Mouse (Mus musculus) kidney, embryonic 15.5 days (tissue): Measurements from ENCODE around the gene Cpne2. TPM values are rescaled to one million over a fixed set of nuclear protein-coding genes. Genes with fewer than 3 reads are reported as not detected.

Source experiments
- ATAC-seq: fragments of 200-750 bp; cut with Nextera tagmentation; replicated peaks from 2 replicates; pipeline ENCODE4 v1.8.0; 2017; ENCODE audit warnings: moderate TSS enrichment; ENCODE audit not compliant: low FRiP score
- H3K27ac ChIP-seq: fragments of 300-500 bp; sonication (generic); 2 replicates; pipeline ENCODE4 v1.5.1; 2015; ENCODE audit warnings: mild to moderate bottlenecking, inconsistent platforms
- H3K27me3 ChIP-seq: fragments of 300-500 bp; sonication (generic); 2 replicates; pipeline ENCODE4 v1.6.1; 2015; ENCODE audit warnings: inconsistent platforms
- H3K36me3 ChIP-seq: fragments of 300-500 bp; sonication (generic); 2 replicates; pipeline ENCODE4 v1.6.1; 2015; ENCODE audit warnings: inconsistent platforms
- H3K4me1 ChIP-seq: fragments of 300-500 bp; sonication (generic); 2 replicates; pipeline ENCODE4 v1.6.1; 2015; ENCODE audit warnings: inconsistent platforms
- H3K4me2 ChIP-seq: fragments of 300-500 bp; sonication (generic); 2 replicates; pipeline ENCODE4 v1.6.1; 2015; ENCODE audit warnings: moderate library complexity, mild to moderate bottlenecking, inconsistent platforms
- H3K4me3 ChIP-seq: fragments of 300-500 bp; sonication (generic); replicated peaks from 2 replicates; pipeline ENCODE4 v1.5.1; 2015; ENCODE audit warnings: mild to moderate bottlenecking, inconsistent platforms
- H3K9ac ChIP-seq: fragments of 300-500 bp; sonication (generic); 2 replicates; pipeline ENCODE4 v1.6.1; 2015; ENCODE audit warnings: mild to moderate bottlenecking, inconsistent platforms
- H3K9me3 ChIP-seq: fragments of 300-500 bp; sonication (generic); replicated peaks from 2 replicates; pipeline ENCODE4 v1.6.1; 2016; ENCODE audit warnings: inconsistent platforms
- WGBS: fragments of 180-500 bp; shearing (Covaris S2); methylation state at CpG from one replicate; pipeline ENCODE4 v1.1.7; 2015; ENCODE audit warnings: mixed read lengths; 5-methylcytosine and 5-hydroxymethylcytosine counted together
- polyA plus RNA-seq: library from polyadenylated mRNA; unstranded; fragments of >200 nt; fragmentation: Nextera tagmentation; extraction: Ambion mirVana; gene quantifications from 2 replicates; pipeline ENCODE4 v1.2.1, GENCODE M21; 2015

Gene Cpne2
- polyA plus RNA-seq, 1 experiment from 2014 or later = 11.9 TPM

GRCm38 (mm10) chr8:94519021-94519420 is 13.8 kb upstream of the Cpne2 start:
- Histone ChIP-seq H3K9me3 (no peaks in the 10 kb centered on the region), H3K9ac (no peak overlapping the region), H3K36me3 (no peaks in the 10 kb centered on the region), H3K27me3 (no peaks in the 10 kb centered on the region), H3K4me2 (no peak overlapping the region), H3K27ac (no peak overlapping the region), H3K4me3 (no peak overlapping the region), H3K4me1 (0 out of 2 replicates have a peak, but pooled peaks cover 2% of the 10 kb centered on the region)
- WGBS = 89% methylated on average over 5 of the region's 5 CpGs
- no peak for ATAC-seq

- Histone ChIP-seq H3K27me3 (no peaks in the 10 kb centered on the region), H3K4me3 (no peak overlapping the region), H3K36me3 (no peaks in the 10 kb centered on the region), H3K9me3 (no peaks in the 10 kb centered on the region), H3K4me1 (0 out of 2 replicates have a peak, but pooled peaks cover 2% of the 10 kb centered on the region), H3K4me2 (no peak overlapping the region), H3K27ac (no peak overlapping the region), H3K9ac (no peak overlapping the region)
- no peak for ATAC-seq
- 68% methylated on average over 4 of the region's 4 CpGs for WGBS
Measured at GRCm38 (mm10) chr8:94521481-94521880, 11.3 kb upstream of the Cpne2 start.

- no peak overlapping the region for H3K4me3 ChIP-seq
- no peak overlapping the region for H3K9ac ChIP-seq
- H3K27me3 ChIP-seq = no peaks in the 10 kb centered on the region
- no peaks in the 10 kb centered on the region for H3K4me1 ChIP-seq
- 67% methylated on average over 3 of the region's 3 CpGs for WGBS
- H3K27ac ChIP-seq = no peak overlapping the region
- no peak for ATAC-seq
- no peak overlapping the region for H3K4me2 ChIP-seq
- H3K36me3 ChIP-seq = no peaks in the 10 kb centered on the region
- H3K9me3 ChIP-seq = no peaks in the 10 kb centered on the region
Measured at GRCm38 (mm10) chr8:94522482-94522881, 10.3 kb upstream of the Cpne2 start.

- 81% methylated on average over 9 of the region's 9 CpGs for WGBS
- Histone ChIP-seq H3K4me1 (no peaks in the 10 kb centered on the region), H3K4me2 (no peak overlapping the region), H3K27me3 (no peaks in the 10 kb centered on the region), H3K4me3 (no peak overlapping the region), H3K9me3 (no peaks in the 10 kb centered on the region), H3K27ac (no peak overlapping the region), H3K36me3 (no peaks in the 10 kb centered on the region), H3K9ac (no peak overlapping the region)
- no peak for ATAC-seq
Measured at GRCm38 (mm10) chr8:94524554-94524953, 8.2 kb upstream of the Cpne2 start.

DNA sequence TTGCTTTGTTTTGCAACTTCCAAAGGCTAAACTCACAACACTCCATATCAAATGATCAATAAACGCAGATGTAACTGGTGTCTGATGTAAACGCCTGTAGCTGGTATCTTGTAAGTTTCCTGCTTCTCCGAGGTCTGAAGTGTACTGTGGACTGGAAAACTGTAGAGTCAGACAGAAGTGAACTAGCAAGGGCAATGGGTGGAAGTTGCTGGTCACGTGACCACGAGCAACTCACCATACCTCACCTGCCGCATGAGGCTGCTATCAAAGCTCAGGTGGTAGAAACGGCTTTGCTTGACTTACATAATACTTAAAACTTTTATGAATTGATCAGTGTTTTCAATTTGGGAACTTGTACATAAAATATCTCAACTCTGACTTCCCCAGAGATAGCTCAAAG is 5.6 kb upstream of the Cpne2 start:
- Histone ChIP-seq H3K9me3 (no peaks in the 10 kb centered on the region), H3K4me3 (no peak overlapping the region), H3K9ac (no peak overlapping the region), H3K27me3 (peaks cover 12% of the 10 kb centered on the region), H3K36me3 (no peaks in the 10 kb centered on the region), H3K4me1 (peaks cover 5% of the 10 kb centered on the region), H3K27ac (no peak overlapping the region), H3K4me2 (no peak overlapping the region)
- ATAC-seq = no peak
- WGBS = 84% methylated on average over 7 of the region's 7 CpGs

DNA sequence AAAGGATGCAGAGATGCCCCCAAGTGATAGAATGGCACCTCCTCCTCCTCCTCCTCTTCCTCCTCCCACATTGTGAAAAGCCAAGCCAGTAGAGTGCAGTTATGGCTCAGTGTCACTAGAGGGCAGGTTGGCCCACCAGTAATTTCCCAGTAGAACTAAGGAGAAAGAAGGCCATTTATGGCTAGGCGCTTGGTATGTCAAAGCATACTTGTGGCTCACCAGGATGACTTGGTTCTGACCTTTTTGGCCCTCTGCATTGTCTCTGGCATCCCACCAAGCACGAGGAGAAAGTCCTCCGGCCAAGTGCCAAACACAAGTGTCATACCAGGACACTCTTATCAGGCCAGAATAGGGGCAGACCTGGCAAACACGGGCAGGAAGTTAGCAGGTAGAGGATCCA is 4.5 kb upstream of the Cpne2 start:
- Histone ChIP-seq H3K9ac (no peak overlapping the region), H3K27me3 (peaks cover 20% of the 10 kb centered on the region), H3K4me3 (no peak overlapping the region), H3K4me2 (no peak overlapping the region), H3K9me3 (no peaks in the 10 kb centered on the region), H3K27ac (no peak overlapping the region), H3K4me1 (peaks cover 14% of the 10 kb centered on the region), H3K36me3 (no peaks in the 10 kb centered on the region)
- ATAC-seq = no peak
- WGBS = 52% methylated on average over 4 of the region's 4 CpGs

DNA sequence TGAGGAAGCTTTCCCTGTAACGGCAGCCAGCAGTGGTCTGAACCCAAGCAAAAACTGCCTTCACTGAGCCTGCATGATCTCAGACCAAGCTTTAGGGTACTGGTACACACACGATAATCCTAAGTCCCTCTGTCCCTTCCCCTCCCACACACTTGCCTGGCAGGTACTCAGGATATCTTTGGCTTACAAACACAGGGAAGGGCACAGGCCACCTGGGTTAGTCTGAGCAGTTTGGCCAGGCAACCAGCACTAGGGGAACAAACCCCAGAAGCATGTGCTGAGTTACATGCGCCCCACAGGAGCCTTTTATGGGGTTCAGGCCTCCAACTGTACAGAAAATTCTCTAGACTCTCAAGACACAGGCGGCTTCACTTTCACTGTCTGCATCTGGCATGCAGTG is 2.9 kb upstream of the Cpne2 start:
- ATAC-seq = no peak
- H3K9me3 ChIP-seq = no peaks in the 10 kb centered on the region
- WGBS = 67% methylated on average over 4 of the region's 4 CpGs
- H3K27ac ChIP-seq = no peak overlapping the region
- no peaks in the 10 kb centered on the region for H3K36me3 ChIP-seq
- peaks cover 30% of the 10 kb centered on the region for H3K4me1 ChIP-seq
- no peak overlapping the region for H3K4me3 ChIP-seq
- no peak overlapping the region for H3K9ac ChIP-seq
- peaks cover 34% of the 10 kb centered on the region for H3K27me3 ChIP-seq
- H3K4me2 ChIP-seq = no peak overlapping the region

- Histone ChIP-seq H3K9ac (no peak overlapping the region), H3K4me1 (peaks cover 32% of the 10 kb centered on the region), H3K27ac (no peak overlapping the region), H3K36me3 (no peaks in the 10 kb centered on the region), H3K4me2 (no peak overlapping the region), H3K9me3 (no peaks in the 10 kb centered on the region), H3K27me3 (peaks cover 38% of the 10 kb centered on the region), H3K4me3 (no peak overlapping the region)
- WGBS = 87% methylated on average over 4 of the region's 4 CpGs
- ATAC-seq = no peak
Measured at GRCm38 (mm10) chr8:94530643-94531042, 2.1 kb upstream of the Cpne2 start.

GRCm38 (mm10) chr8:94532000-94532399 is 790 bp upstream of the Cpne2 start:
- ATAC-seq = no peak
- no peaks in the 10 kb centered on the region for H3K36me3 ChIP-seq
- no peak overlapping the region for H3K9ac ChIP-seq
- H3K4me2 ChIP-seq = peak overlapping the region; percentile 99
- no peaks in the 10 kb centered on the region for H3K9me3 ChIP-seq
- 3% methylated on average over 8 of the region's 8 CpGs for WGBS
- H3K27me3 ChIP-seq = peaks cover 42% of the 10 kb centered on the region
- H3K4me3 ChIP-seq = peak overlapping the region; percentile 78
- no peak overlapping the region for H3K27ac ChIP-seq
- peaks cover 35% of the 10 kb centered on the region for H3K4me1 ChIP-seq

DNA sequence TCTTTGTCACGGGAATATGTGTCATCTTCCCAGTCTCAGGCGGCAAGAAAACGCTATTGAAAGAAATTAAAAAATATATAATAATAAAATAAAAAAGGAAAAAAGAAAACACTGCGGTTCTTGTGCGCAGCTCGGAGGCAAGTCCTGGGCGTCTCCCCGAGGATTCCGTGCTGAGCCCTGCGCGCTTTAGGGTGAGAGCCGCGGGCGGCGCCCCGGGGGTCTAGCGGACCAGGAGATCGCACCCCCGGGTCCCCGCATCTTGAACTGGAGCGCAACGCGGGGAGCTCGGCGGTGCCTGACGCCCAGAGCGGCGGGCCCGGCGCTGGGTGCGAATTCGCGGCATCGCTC is 291 bp upstream of the Cpne2 start:
- Histone ChIP-seq H3K9me3 (no peaks in the 10 kb centered on the region), H3K4me1 (peaks cover 35% of the 10 kb centered on the region), H3K4me3 (peak overlapping the region; percentile 78), H3K9ac (peak overlapping the region; percentile 68), H3K36me3 (no peaks in the 10 kb centered on the region), H3K27ac (no peak overlapping the region), H3K27me3 (peaks cover 42% of the 10 kb centered on the region), H3K4me2 (peak overlapping the region; percentile 99)
- WGBS = under 1% methylated on average over 34 of the region's 34 CpGs
- no peak; the same call in 1 of the 2 replicates for ATAC-seq

GRCm38 (mm10) chr8:94534612-94535011 is 1.8 kb downstream of the Cpne2 start:
- peaks cover 35% of the 10 kb centered on the region for H3K4me1 ChIP-seq
- no peak overlapping the region for H3K4me2 ChIP-seq
- H3K9ac ChIP-seq = no peak overlapping the region
- ATAC-seq = no peak
- H3K4me3 ChIP-seq = no peak overlapping the region
- no peaks in the 10 kb centered on the region for H3K9me3 ChIP-seq
- 35% methylated on average over 4 of the region's 4 CpGs for WGBS
- no peaks in the 10 kb centered on the region for H3K36me3 ChIP-seq
- no peak overlapping the region for H3K27ac ChIP-seq
- H3K27me3 ChIP-seq = peaks cover 42% of the 10 kb centered on the region

- WGBS = 82% methylated on average over 7 of the region's 7 CpGs
Measured at GRCm38 (mm10) chr8:94535631-94536030, 2.8 kb downstream of the Cpne2 start.

DNA sequence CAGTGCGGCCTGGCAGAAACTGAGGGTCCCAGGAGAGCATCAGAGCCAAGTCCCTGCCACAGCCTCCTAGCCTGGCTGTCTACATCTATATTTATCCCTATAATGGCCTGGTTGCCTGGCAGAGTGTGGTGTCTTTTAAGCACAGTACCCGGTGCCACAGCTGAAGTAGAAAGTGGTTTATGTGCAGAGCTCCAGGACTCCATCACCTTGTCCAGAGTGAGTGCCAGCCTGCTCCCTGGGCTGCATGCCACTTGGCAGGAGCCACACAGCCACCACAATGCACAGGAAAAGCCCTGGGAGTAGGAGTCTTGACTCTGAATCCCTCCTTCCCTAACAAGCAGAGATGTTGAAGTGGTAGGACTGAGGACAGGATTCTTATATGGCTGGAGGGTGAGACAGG is 4.7 kb downstream of the Cpne2 start:
- Histone ChIP-seq H3K4me3 (no peak overlapping the region), H3K4me2 (no peak overlapping the region), H3K9ac (no peak overlapping the region), H3K9me3 (no peaks in the 10 kb centered on the region), H3K27me3 (peaks cover 30% of the 10 kb centered on the region), H3K27ac (no peak overlapping the region), H3K4me1 (peaks cover 28% of the 10 kb centered on the region), H3K36me3 (no peaks in the 10 kb centered on the region)
- no peak for ATAC-seq
- WGBS = 91% methylated on average over 2 of the region's 2 CpGs

More at GRCm38 (mm10) chr8:94535631-94536030, 2.8 kb downstream of the Cpne2 start:
- peaks cover 42% of the 10 kb centered on the region for H3K27me3 ChIP-seq
- H3K4me1 ChIP-seq = peaks cover 35% of the 10 kb centered on the region
- H3K9me3 ChIP-seq = no peaks in the 10 kb centered on the region
- no peak overlapping the region for H3K4me3 ChIP-seq
- ATAC-seq = no peak
- no peak overlapping the region for H3K27ac ChIP-seq
- H3K4me2 ChIP-seq = no peak overlapping the region
- no peak overlapping the region for H3K9ac ChIP-seq
- H3K36me3 ChIP-seq = no peaks in the 10 kb centered on the region
